Mouse (Mus musculus) CH12.LX (cell line): ENCODE measurements at regions not wholly inside any gene's neighbourhood (a gene's known extent, or its start where the extent isn't known, plus 50 kb on each side); places are given as distances from the start of the nearest gene placed in this dataset.

Source experiments
- DNase-seq: peaks from one replicate; pipeline ENCODE4 v3.0.0-alpha.2; 2013; ENCODE audit errors: extremely low read depth
- H3K27ac ChIP-seq: 2 replicates; pipeline ENCODE4 v1.5.1; 2012; ENCODE audit warnings: low read depth, mild to moderate bottlenecking, control low read depth, moderate library complexity; ENCODE audit not compliant: insufficient read depth
- H3K27me3 ChIP-seq: replicated peaks from 2 replicates; pipeline ENCODE3; 2012; ENCODE audit warnings: inconsistent platforms
- H3K36me3 ChIP-seq, 2 experiments: replicated peaks in 1 of 2; 2 replicates each; pipeline versions ENCODE3 to v1.6.1; 2012; ENCODE audit warnings: inconsistent platforms in 1 of 2, low read length in 1 of 2, mild to moderate bottlenecking in 1 of 2, mixed read lengths in 1 of 2, moderate library complexity in 1 of 2; ENCODE audit not compliant: control insufficient read depth in 1 of 2, insufficient read depth in 1 of 2
- H3K4me1 ChIP-seq, 2 experiments: 2 replicates each; pipeline ENCODE4 v1.6.1; 2012; ENCODE audit warnings: inconsistent platforms in 1 of 2, moderate library complexity in 1 of 2; ENCODE audit not compliant: insufficient read depth in 2 of 2, control insufficient read depth in 1 of 2
- H3K4me2 ChIP-seq: 2 replicates; pipeline ENCODE4 v1.6.1; 2012; ENCODE audit warnings: low read depth, mild to moderate bottlenecking, control low read depth; ENCODE audit not compliant: poor library complexity, insufficient read depth, severe bottlenecking
- H3K4me3 ChIP-seq, 3 experiments: fragments of 150-350 bp in 1 of 3; sonication (generic) in 1 of 3; replicated peaks in 1 of 3; 2 replicates each; pipeline versions ENCODE3 to v1.5.1; 2011 to 2012; ENCODE audit warnings: low read depth in 2 of 3, low read length in 2 of 3, mild to moderate bottlenecking in 2 of 3, moderate library complexity in 2 of 3, control low read depth in 1 of 3, improper control_type of control experiment in 1 of 3, inconsistent platforms in 1 of 3, mixed read lengths in 1 of 3; ENCODE audit not compliant: poor library complexity in 1 of 3
- H3K79me2 ChIP-seq: replicated peaks from 2 replicates; pipeline ENCODE4 v1.6.1; 2012; ENCODE audit warnings: mild to moderate bottlenecking, moderate library complexity; ENCODE audit not compliant: control insufficient read depth, poor library complexity, insufficient read depth, severe bottlenecking; ENCODE audit errors: extremely low read depth
- H3K9ac ChIP-seq: 2 replicates; pipeline ENCODE4 v1.6.1; 2012; ENCODE audit warnings: low read depth, mild to moderate bottlenecking, control low read depth, moderate library complexity; ENCODE audit not compliant: insufficient read depth
- H3K9me3 ChIP-seq: replicated peaks from 2 replicates; pipeline ENCODE3; 2012; ENCODE audit warnings: low read length, inconsistent platforms, mixed read lengths
- CTCF ChIP-seq, 2 experiments: IDR thresholded peaks in 1 of 2; conservative IDR thresholded peaks in 1 of 2; 2 replicates each; pipeline ENCODE4 v1.5.1; 2011 to 2012; ENCODE audit warnings: low read depth in 2 of 2, low read length in 2 of 2, improper control_type of control experiment in 1 of 2, inconsistent platforms in 1 of 2, mild to moderate bottlenecking in 1 of 2, moderate library complexity in 1 of 2
- E2F4 ChIP-seq: IDR thresholded peaks from 2 replicates; pipeline ENCODE4 v1.6.1; 2011; ENCODE audit warnings: low read depth, low read length, improper control_type of control experiment; ENCODE audit not compliant: insufficient replicate concordance
- EP300 ChIP-seq: IDR thresholded peaks from 2 replicates; pipeline ENCODE4 v1.6.1; 2011; ENCODE audit warnings: low read length, improper control_type of control experiment
- GABPA ChIP-seq: IDR thresholded peaks from 2 replicates; pipeline ENCODE4 v1.6.1; 2012; ENCODE audit warnings: low read depth, low read length, improper control_type of control experiment, inconsistent platforms; ENCODE audit not compliant: insufficient replicate concordance
- HCFC1 ChIP-seq: IDR thresholded peaks from 2 replicates; pipeline ENCODE4 v1.6.1; 2012; ENCODE audit warnings: low read depth, mild to moderate bottlenecking, inconsistent platforms, low read length, improper control_type of control experiment
- JUND ChIP-seq: conservative IDR thresholded peaks from 2 replicates; pipeline ENCODE4 v1.6.1; 2011; ENCODE audit warnings: low read depth, low read length, improper control_type of control experiment
- MAFK ChIP-seq: IDR thresholded peaks from 2 replicates; pipeline ENCODE4 v1.6.1; 2011; ENCODE audit warnings: low read length, improper control_type of control experiment; ENCODE audit not compliant: insufficient replicate concordance
- MEF2A ChIP-seq: IDR thresholded peaks from 2 replicates; pipeline ENCODE4 v1.6.1; 2014; ENCODE audit warnings: low read depth, mild to moderate bottlenecking, inconsistent platforms, low read length, improper control_type of control experiment, borderline replicate concordance
- NELFE ChIP-seq: IDR thresholded peaks from 2 replicates; pipeline ENCODE4 v1.6.1; 2011; ENCODE audit warnings: low read depth, low read length, improper control_type of control experiment
- PAX5 ChIP-seq: IDR thresholded peaks from 2 replicates; pipeline ENCODE4 v1.6.1; 2012; ENCODE audit warnings: low read length, inconsistent platforms, mixed read lengths
- POLR2AphosphoS2 ChIP-seq: IDR thresholded peaks from 2 replicates; pipeline ENCODE4 v1.6.1; 2011; ENCODE audit warnings: low read depth, low read length, improper control_type of control experiment
- RAD21 ChIP-seq: IDR thresholded peaks from 2 replicates; pipeline ENCODE4 v1.6.1; 2011; ENCODE audit warnings: low read depth, mild to moderate bottlenecking, low read length, improper control_type of control experiment, moderate library complexity
- RCOR1 ChIP-seq: conservative IDR thresholded peaks from 2 replicates; pipeline ENCODE4 v1.6.1; 2012; ENCODE audit warnings: low read depth, mild to moderate bottlenecking, inconsistent platforms, low read length, improper control_type of control experiment
- SIN3A ChIP-seq: IDR thresholded peaks from 2 replicates; pipeline ENCODE4 v1.6.1; 2012; ENCODE audit warnings: low read length, improper control_type of control experiment, inconsistent platforms
- TBP ChIP-seq: conservative IDR thresholded peaks from 2 replicates; pipeline ENCODE4 v1.6.1; 2011; ENCODE audit warnings: low read depth, low read length, improper control_type of control experiment
- TCF12 ChIP-seq: IDR thresholded peaks from 2 replicates; pipeline ENCODE4 v1.6.1; 2014; ENCODE audit warnings: low read depth, mild to moderate bottlenecking, inconsistent platforms, low read length, improper control_type of control experiment
- UBTF ChIP-seq: IDR thresholded peaks from 2 replicates; pipeline ENCODE4 v1.6.1; 2012; ENCODE audit warnings: low read depth, mild to moderate bottlenecking, inconsistent platforms, low read length, improper control_type of control experiment, moderate library complexity
- ZC3H11A ChIP-seq: IDR thresholded peaks from 2 replicates; pipeline ENCODE4 v1.6.1; 2012; ENCODE audit warnings: low read depth, mild to moderate bottlenecking, inconsistent platforms, low read length, improper control_type of control experiment
- ZKSCAN1 ChIP-seq: IDR thresholded peaks from 2 replicates; pipeline ENCODE4 v1.6.1; 2012; ENCODE audit warnings: low read depth, inconsistent platforms, low read length, improper control_type of control experiment, borderline replicate concordance
- ZMIZ1 ChIP-seq: IDR thresholded peaks from 2 replicates; pipeline ENCODE4 v1.6.1; 2012; ENCODE audit warnings: low read depth, mild to moderate bottlenecking, inconsistent platforms, low read length, improper control_type of control experiment
- ZNF384 ChIP-seq: IDR thresholded peaks from 2 replicates; pipeline ENCODE4 v1.6.1; 2012; ENCODE audit warnings: low read depth, low read length, improper control_type of control experiment, inconsistent platforms
- dilution Hi-C: fragments of 300-500 bp; cut with MboI; formaldehyde crosslinking; loops from 2 replicates; pipeline ENCODE4 v1.14.3; 2020; ENCODE audit warnings: low sequenced_read_pairs; ENCODE audit not compliant: extremely low pct_unique_long_range_greater_than_20kb, extremely low pct_ligation_motif_present
- in situ Hi-C: fragments of 300-500 bp; cut with MboI; formaldehyde crosslinking; loops from 3 replicates; pipeline ENCODE4 v1.14.3; 2019; ENCODE audit warnings: low sequenced_read_pairs, low pct_ligation_motif_present, low pct_unique_long_range_greater_than_20kb, mixed read lengths

DNA sequence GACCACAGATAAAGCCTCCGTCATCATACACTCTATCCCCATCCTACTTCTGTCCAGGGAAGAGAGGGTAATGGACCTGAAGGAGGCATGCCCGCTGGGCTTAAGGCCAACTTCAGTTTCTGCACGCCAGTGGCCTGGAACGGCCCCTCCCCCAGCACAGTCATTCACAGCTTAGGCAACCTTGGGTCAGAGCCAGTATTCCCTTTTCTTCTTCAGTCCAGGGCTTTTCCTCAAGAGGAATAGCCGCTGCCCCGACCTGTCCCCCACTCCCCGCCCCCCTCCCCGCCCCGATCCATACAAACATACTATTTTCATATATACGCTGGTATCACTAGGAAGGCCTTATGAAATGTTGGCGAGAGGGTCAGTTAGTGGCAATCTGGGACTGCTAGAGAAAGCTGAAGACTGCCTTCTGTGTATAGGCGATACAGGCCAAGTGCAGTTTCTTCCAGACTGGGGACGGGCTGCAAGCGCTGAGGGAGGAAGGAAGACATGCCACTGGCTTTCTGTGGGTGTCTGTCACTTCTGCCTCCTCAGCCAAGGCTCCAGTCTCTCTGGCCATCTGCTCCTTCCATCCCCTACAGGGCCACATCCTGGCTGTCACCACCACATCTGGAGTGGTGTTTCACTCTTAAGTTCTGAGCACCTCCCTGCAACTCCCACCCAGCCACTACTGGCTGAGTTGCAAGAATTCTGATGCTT lies 113.5 kb upstream of the Lemd2 start:
- Histone ChIP-seq H3K27ac (no peak overlapping the region), H3K4me2 (no peak overlapping the region), H3K79me2 (no peaks in the 10 kb centered on the region), H3K4me3 (no peak overlapping the region), H3K9ac (no peak overlapping the region), H3K9me3 (no peaks in the 10 kb centered on the region), H3K27me3 (peaks cover 93% of the 10 kb centered on the region), H3K4me1 (no peaks in the 10 kb centered on the region), H3K36me3 (no peaks in the 10 kb centered on the region)
- no peak for DNase-seq
- dilution Hi-C loops = no loop called here
- no peak for TF ChIP-seq TCF12
- TF ChIP-seq ZNF384 = no peak
- TF ChIP-seq RCOR1 = no peak
- no peak for TF ChIP-seq MEF2A
- no peak for TF ChIP-seq MAFK
- no peak for TF ChIP-seq TBP
- TF ChIP-seq EP300 = no peak
- no peak for TF ChIP-seq RAD21
- no peak for TF ChIP-seq E2F4
- no peak for TF ChIP-seq POLR2AphosphoS2
- in situ Hi-C loops = no loop called here

DNA sequence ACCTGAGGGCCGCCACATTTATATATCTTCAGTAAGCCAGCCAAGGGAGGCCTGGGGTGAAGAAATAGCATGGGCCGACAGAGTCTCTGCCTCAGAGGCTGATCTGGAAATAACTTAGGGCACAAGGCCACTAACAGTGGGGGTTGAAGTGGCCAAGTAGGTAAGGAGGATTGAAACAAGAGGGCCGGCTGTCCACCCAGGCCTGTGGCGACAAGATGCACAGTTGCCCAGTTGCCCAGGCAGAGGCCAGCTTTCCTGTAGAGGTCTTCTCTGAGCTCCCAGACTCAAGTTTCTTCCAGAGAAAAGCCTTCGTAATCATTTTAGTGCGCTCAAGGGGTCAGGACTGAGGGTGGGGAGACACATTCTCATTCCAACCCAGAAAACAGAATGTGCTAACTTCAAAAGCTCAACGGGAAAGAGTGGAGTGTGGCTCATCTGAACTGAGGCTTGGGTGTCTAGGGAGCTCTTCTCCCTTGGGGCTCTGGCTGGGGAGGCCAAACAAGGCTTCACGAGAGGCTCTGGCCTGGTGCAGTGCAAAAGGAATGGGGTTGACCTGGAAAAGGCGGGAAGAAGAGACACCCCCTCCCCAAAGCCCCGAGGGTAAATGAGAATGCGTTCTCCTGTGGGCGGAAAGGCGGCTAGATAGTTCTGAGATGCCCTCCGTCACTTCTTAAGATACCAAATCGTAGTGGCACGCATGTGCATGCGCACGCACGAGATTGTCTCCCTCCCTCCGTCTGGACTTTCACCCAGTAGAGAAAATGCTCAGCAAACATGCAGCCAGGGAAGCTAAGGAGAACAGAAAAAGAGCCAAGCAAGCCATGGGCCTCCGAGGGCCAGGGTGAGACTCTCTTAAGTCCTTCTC lies 112.7 kb upstream of the Lemd2 start:
- Histone ChIP-seq H3K4me2 (no peak overlapping the region), H3K27ac (no peak overlapping the region), H3K27me3 (peaks cover 93% of the 10 kb centered on the region), H3K79me2 (no peaks in the 10 kb centered on the region), H3K36me3 (no peaks in the 10 kb centered on the region), H3K4me1 (no peaks in the 10 kb centered on the region), H3K9ac (no peak overlapping the region), H3K9me3 (no peaks in the 10 kb centered on the region), H3K4me3 (no peak overlapping the region)
- no peak for DNase-seq
- TF ChIP-seq NELFE (no peak), ZC3H11A (no peak), SIN3A (no peak), JUND (no peak), POLR2AphosphoS2 (no peak), ZMIZ1 (no peak), MEF2A (no peak), UBTF (no peak), PAX5 (no peak), ZKSCAN1 (no peak), HCFC1 (no peak), TBP (no peak), E2F4 (no peak), CTCF (conservative IDR thresholded peaks at IDR 0.05 in 1 of 2, IDR thresholded peaks at IDR 0.05 in 1 of 2; ENCODE audit: low read depth in 2 of 2, low read length in 2 of 2) (no peak), GABPA (no peak)
- in situ Hi-C loops = no loop called here
- dilution Hi-C loops = no loop called here
